Mouse (Mus musculus): ENCODE measurements at regions not wholly inside any gene's neighbourhood (a gene's known extent, or its start where the extent isn't known, plus 50 kb on each side); places are given as distances from the start of the nearest gene placed in this dataset.

DNA sequence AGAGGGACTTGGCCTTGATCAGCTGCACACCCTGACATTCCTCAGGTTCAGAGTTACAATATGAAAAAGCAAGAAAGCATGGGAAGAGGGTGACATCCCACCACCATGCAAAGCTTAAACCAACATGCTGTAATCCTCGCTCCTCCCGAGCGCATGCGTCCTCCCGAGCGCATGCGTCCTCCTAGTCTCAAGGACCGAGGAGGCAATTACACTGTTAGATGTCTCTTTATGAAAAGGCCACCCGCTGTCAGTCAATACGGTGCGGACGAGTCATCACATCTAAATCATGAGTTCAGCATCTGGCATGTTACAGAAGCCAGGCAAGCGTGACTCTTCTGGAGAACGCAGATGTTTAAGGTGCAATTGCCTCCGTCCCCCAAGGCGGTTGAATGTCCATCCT is 117.1 kb upstream of the Pkdcc start:
- WGBS (ENCODE audit: insufficient replicate concordance): 84% methylated on average over 16 of the region's 16 CpGs

GRCm38 (mm10) chr17:83098679-83099413 is 116.2 kb upstream of the Pkdcc start:
- Histone ChIP-seq H3K4me1 (ENCODE audit: insufficient read depth) (no peaks in the 10 kb centered on the region), H3K9ac (replicated peaks) (no peak overlapping the region), H3K9me3 (ENCODE audit: low read length) (no peaks in the 10 kb centered on the region), H3K27me3 (ENCODE audit: insufficient read depth, low read length) (no peaks in the 10 kb centered on the region), H3K4me3 (ENCODE audit: low read depth, low read length) (no peak overlapping the region), H3K4me2 (ENCODE audit: low read depth, low read length) (no peak overlapping the region), H3K36me3 (replicated peaks; ENCODE audit: insufficient read depth, low read length) (no peaks in the 10 kb centered on the region), H3K27ac (ENCODE audit: low read depth) (no peak overlapping the region)
- DNase-seq: no peak
- no peak for ATAC-seq
- no peak for TF ChIP-seq EP300 (IDR thresholded peaks at IDR 0.05; ENCODE audit: low read depth)
- no peak for TF ChIP-seq CTCF (IDR thresholded peaks at IDR 0.05; ENCODE audit: low read depth)
- 65% methylated on average over 12 of the region's 12 CpGs for WGBS (ENCODE audit: insufficient replicate concordance)

More for the DNA sequence above, 117.1 kb upstream of the Pkdcc start:
- no peaks in the 10 kb centered on the region for H3K36me3 ChIP-seq (replicated peaks; ENCODE audit: insufficient read depth, low read length)
- no peaks in the 10 kb centered on the region for H3K27me3 ChIP-seq (ENCODE audit: insufficient read depth, low read length)
- H3K4me3 ChIP-seq (ENCODE audit: low read depth, low read length): no peak overlapping the region
- ATAC-seq: no peak
- no peaks in the 10 kb centered on the region for H3K9me3 ChIP-seq (ENCODE audit: low read length)
- H3K27ac ChIP-seq (ENCODE audit: low read depth): no peak overlapping the region
- no peak for TF ChIP-seq CTCF (IDR thresholded peaks at IDR 0.05; ENCODE audit: low read depth)
- no peak for TF ChIP-seq EP300 (IDR thresholded peaks at IDR 0.05; ENCODE audit: low read depth)
- no peak overlapping the region for H3K9ac ChIP-seq (replicated peaks)
- H3K4me1 ChIP-seq (ENCODE audit: insufficient read depth): no peaks in the 10 kb centered on the region
- DNase-seq: no peak
- no peak overlapping the region for H3K4me2 ChIP-seq (ENCODE audit: low read depth, low read length)

GRCm38 (mm10) chr17:83101035-83101434 is 114.1 kb upstream of the Pkdcc start:
- TF ChIP-seq EP300 (IDR thresholded peaks at IDR 0.05; ENCODE audit: low read depth): no peak
- no peak for TF ChIP-seq CTCF (IDR thresholded peaks at IDR 0.05; ENCODE audit: low read depth)

GRCm38 (mm10) chr17:83101756-83102155 is 113.3 kb upstream of the Pkdcc start:
- Histone ChIP-seq H3K27me3 (ENCODE audit: insufficient read depth, low read length) (no peaks in the 10 kb centered on the region), H3K9ac (replicated peaks) (no peak overlapping the region), H3K9me3 (ENCODE audit: low read length) (no peaks in the 10 kb centered on the region), H3K4me2 (ENCODE audit: low read depth, low read length) (no peak overlapping the region), H3K4me1 (ENCODE audit: insufficient read depth) (no peaks in the 10 kb centered on the region), H3K36me3 (replicated peaks; ENCODE audit: insufficient read depth, low read length) (no peaks in the 10 kb centered on the region), H3K27ac (ENCODE audit: low read depth) (no peak overlapping the region), H3K4me3 (ENCODE audit: low read depth, low read length) (no peak overlapping the region)
- ATAC-seq (no peak), DNase-seq (no peak)
- TF ChIP-seq CTCF (IDR thresholded peaks at IDR 0.05; ENCODE audit: low read depth) (no peak), EP300 (IDR thresholded peaks at IDR 0.05; ENCODE audit: low read depth) (no peak)
- WGBS (ENCODE audit: insufficient replicate concordance): 81% methylated on average over 14 of the region's 14 CpGs

More at GRCm38 (mm10) chr17:83101035-83101434, 114.1 kb upstream of the Pkdcc start:
- Histone ChIP-seq H3K4me1 (ENCODE audit: insufficient read depth) (no peaks in the 10 kb centered on the region), H3K4me2 (ENCODE audit: low read depth, low read length) (no peak overlapping the region), H3K27ac (ENCODE audit: low read depth) (no peak overlapping the region), H3K4me3 (ENCODE audit: low read depth, low read length) (no peak overlapping the region), H3K9ac (replicated peaks) (no peak overlapping the region), H3K36me3 (replicated peaks; ENCODE audit: insufficient read depth, low read length) (no peaks in the 10 kb centered on the region), H3K9me3 (ENCODE audit: low read length) (no peaks in the 10 kb centered on the region), H3K27me3 (ENCODE audit: insufficient read depth, low read length) (no peaks in the 10 kb centered on the region)
- DNase-seq (no peak), ATAC-seq (no peak)
- 27% methylated on average over 7 of the region's 7 CpGs for WGBS (ENCODE audit: insufficient replicate concordance)

GRCm38 (mm10) chr17:83102675-83103412 is 112.2 kb upstream of the Pkdcc start:
- Histone ChIP-seq H3K27ac (ENCODE audit: low read depth) (no peak overlapping the region), H3K27me3 (ENCODE audit: insufficient read depth, low read length) (no peaks in the 10 kb centered on the region), H3K9me3 (ENCODE audit: low read length) (no peaks in the 10 kb centered on the region), H3K4me1 (ENCODE audit: insufficient read depth) (no peaks in the 10 kb centered on the region), H3K4me2 (ENCODE audit: low read depth, low read length) (no peak overlapping the region), H3K36me3 (replicated peaks; ENCODE audit: insufficient read depth, low read length) (no peaks in the 10 kb centered on the region), H3K4me3 (ENCODE audit: low read depth, low read length) (no peak overlapping the region), H3K9ac (replicated peaks) (no peak overlapping the region)
- no peak for ATAC-seq
- no peak for TF ChIP-seq EP300 (IDR thresholded peaks at IDR 0.05; ENCODE audit: low read depth)
- TF ChIP-seq CTCF (IDR thresholded peaks at IDR 0.05; ENCODE audit: low read depth): no peak
- DNase-seq: no peak
- 66% methylated on average over 6 of the region's 6 CpGs for WGBS (ENCODE audit: insufficient replicate concordance)

- Histone ChIP-seq H3K4me1 (ENCODE audit: insufficient read depth) (no peaks in the 10 kb centered on the region), H3K27ac (ENCODE audit: low read depth) (no peak overlapping the region), H3K36me3 (replicated peaks; ENCODE audit: insufficient read depth, low read length) (no peaks in the 10 kb centered on the region), H3K4me3 (ENCODE audit: low read depth, low read length) (no peak overlapping the region), H3K9me3 (ENCODE audit: low read length) (no peaks in the 10 kb centered on the region), H3K27me3 (ENCODE audit: insufficient read depth, low read length) (no peaks in the 10 kb centered on the region), H3K9ac (replicated peaks) (no peak overlapping the region), H3K4me2 (ENCODE audit: low read depth, low read length) (no peak overlapping the region)
- 62% methylated on average over 10 of the region's 10 CpGs for WGBS (ENCODE audit: insufficient replicate concordance)
- no peak for ATAC-seq
- no peak for DNase-seq
- no peak for TF ChIP-seq EP300 (IDR thresholded peaks at IDR 0.05; ENCODE audit: low read depth)
- TF ChIP-seq CTCF (IDR thresholded peaks at IDR 0.05; ENCODE audit: low read depth): no peak
Measured at GRCm38 (mm10) chr17:83108151-83108550, 106.9 kb upstream of the Pkdcc start.

Data from liver, postnatal 0 days (tissue).